Mouse (Mus musculus) naive thymus-derived CD4-positive, alpha-beta T cell, adult 2 months (primary cell): ENCODE results near the gene Rbm34.
"Not testable (repeated sequence)": the region's sequence is repeated elsewhere in the genome, so short reads cannot be mapped to it uniquely, and the experiment has no call there.

Experiments used
- DNase-seq: peaks from one replicate; pipeline ENCODE4 v3.0.0-alpha.2; 2011; ENCODE audit warnings: low read depth

Rbm34 gene

GRCm38 (mm10) chr8:126919255-126919654, 51.6 kb downstream of the Rbm34 start:
- DNase-seq: no peak

- no peak for DNase-seq
These were observed 52.5 kb downstream of the Rbm34 start for GRCm38 (mm10) chr8:126918356-126918755.

DNA sequence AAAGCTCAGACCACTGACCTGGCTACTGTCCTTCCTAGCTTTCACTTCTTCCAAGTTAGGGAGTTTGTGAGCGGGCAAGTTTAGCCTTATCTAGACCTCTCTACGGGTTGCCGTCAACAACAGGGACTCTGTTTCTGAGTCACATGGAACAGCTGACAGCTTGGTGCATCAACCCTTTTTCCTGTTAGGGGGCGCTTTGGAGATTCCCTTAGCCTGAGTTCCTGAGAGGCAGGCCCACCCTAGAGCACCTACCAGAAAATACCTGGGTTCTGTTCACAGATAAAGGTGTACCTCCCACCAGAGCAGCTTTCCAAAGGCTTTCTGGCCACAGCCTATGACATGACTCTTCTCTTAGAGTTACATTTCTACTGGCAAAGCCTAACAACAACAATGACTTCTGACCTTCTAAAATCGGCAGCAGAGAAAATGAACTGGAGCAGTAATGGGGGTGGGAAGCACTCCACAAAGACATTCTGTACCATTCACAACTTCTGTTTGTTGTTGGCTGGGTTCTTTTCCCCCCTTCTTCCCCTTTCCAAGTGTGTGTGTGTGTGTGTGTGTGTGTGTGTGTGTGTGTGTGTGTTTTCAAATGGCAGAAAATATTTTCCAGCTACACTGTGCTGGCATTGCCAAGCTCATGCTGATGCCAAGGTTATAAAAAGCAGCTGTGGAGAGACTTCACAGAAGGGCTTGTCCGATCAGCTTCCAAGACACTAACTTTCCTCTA, 53.5 kb downstream of the Rbm34 start:
- no peak for DNase-seq

DNA sequence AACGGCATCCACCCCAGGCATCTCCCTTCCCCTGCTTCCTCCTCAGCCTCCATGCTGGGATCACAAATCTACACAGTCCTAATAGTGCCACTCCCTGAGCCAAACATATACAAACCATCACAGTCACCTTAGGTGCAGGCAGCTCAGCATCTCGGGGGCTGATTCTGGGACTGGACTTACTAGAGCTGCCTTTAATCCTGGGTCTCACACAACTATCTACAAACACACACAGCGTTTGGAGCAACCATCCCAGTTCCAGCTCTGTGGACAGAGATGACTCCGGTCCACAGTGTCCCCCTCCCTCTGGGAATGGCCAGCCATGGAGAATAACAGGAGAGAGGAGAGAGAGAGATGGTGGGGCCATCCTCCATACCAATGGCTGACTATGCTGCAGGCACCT, 54.3 kb downstream of the Rbm34 start:
- no peak for DNase-seq

GRCm38 (mm10) chr8:126914609-126915375, 56.1 kb downstream of the Rbm34 start:
- DNase-seq: no peak

- DNase-seq: not testable (repeated sequence)
These were observed 56.8 kb downstream of the Rbm34 start for GRCm38 (mm10) chr8:126914107-126914490.

GRCm38 (mm10) chr8:126913241-126914106, 57.4 kb downstream of the Rbm34 start:
- no peak for DNase-seq

GRCm38 (mm10) chr8:126909371-126909802, 61.5 kb downstream of the Rbm34 start:
- no peak for DNase-seq

GRCm38 (mm10) chr8:126908805-126909204, 62.1 kb downstream of the Rbm34 start:
- no peak for DNase-seq

DNA sequence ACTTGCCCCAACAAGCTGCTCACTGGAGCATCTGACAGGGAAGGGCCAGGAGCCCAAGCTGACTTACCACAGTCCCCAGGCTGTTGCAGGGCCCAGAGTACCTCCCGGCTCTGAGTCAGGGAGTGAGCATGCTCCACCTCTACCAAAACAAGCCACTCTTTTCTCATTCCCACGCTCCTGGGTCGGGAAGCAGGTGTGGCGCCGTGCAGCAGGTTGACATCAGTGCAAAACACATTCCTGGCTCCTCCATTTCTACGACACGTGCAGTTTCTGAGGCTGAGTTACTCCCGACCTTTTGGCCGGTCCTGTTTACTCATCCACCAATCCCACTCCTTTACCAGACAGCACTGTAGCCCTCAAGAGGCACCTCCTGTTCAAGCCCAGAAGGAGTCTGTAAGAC, 62.9 kb downstream of the Rbm34 start:
- no peak for DNase-seq

DNA sequence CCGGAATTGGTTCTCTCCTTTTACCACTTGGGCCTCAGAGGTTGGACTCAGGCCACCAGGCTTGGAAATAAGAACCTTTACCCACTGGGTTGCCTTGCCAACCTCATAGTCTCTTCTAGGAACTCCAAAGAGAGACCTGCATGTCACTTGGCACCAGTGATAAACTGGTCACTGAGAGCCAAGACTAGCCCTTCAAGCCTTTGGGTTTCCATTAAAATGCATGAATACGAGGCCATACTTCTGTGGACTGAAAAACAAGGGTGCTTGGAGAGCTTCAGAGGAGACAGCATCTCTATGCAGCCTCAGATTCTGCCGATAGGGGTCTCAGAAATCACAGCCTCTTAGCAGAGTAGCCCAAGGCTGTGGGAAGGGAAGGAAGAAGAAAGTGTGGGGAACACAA, 63.5 kb downstream of the Rbm34 start:
- DNase-seq: no peak

DNA sequence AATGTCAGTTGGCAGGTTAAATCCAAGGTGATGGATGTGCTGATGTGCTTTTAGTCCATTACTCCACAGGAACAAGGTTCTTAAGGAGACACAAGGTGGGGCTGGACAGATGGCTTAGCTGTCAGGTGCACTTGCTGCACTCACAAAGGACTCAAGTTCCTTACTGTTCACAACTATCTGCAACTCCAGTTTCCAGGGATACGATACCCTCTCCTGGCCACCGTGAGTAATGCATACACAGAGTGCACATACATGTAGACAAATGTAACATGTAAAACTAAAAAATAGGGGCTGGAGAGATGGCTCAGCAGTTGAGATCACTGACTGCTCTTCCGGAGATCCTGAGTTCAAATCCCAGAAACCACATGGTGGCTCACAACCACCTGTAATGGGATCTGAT, 65.5 kb downstream of the Rbm34 start:
- DNase-seq: no peak

GRCm38 (mm10) chr8:126903927-126904326, 66.9 kb downstream of the Rbm34 start:
- DNase-seq: no peak

DNA sequence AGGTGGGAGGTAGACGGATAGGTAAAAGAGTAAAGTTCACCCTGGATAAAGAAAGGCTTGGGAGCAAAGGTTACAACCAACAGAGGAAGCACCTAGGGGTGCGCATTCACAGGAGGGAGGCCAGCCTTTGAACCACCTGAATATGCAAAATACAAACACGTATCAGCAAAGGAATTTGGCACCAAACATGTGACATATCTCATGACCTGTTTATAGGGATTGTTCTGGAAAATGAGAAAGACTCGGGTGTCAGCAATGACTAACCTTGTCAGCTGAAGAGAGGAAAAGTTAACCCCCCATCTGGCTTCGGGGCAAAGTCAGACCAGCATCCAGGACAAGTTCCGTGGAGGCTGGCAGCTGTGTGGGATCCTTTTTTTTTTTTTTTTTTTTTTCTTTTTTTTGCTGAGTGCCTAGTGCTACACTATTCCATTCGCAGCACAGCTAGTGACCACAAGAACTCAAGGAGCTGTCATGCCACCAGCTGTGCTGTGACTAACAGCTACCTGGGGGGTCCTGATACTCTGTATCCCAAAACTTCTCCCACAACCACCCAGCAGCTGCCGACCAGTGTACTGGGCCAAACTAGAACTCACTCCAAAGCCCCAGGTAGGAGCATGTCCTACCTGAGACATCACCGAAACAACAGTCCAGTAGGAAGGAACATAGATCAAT, 67.5 kb downstream of the Rbm34 start:
- no peak for DNase-seq

GRCm38 (mm10) chr8:126901612-126902011, 69.3 kb downstream of the Rbm34 start:
- DNase-seq: no peak

DNA sequence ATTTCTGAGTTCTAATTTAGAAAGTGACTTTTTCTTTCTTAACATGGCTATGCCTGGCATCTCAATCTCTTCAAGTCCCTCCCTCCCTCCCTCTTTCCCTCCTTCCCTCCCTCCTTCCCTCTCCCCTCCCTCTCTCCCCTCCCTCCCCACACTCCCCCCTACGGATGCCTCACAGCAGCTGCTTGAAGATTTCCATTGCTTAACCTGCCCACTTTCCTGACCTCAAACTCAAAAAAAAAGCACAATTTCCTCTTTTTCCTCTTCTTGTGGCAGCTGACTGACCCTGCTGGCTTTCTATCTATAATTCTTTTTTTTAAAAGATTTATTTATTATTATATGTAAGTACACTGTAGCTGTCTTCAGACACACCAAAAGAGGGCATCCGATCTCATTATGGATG, 69.8 kb downstream of the Rbm34 start:
- DNase-seq: no peak
